Mouse (Mus musculus) cerebellum, adult 2 months (tissue): ENCODE results near the gene Hpd.

Source experiments
- CTCF ChIP-seq: fragments of 200-500 bp; IDR thresholded peaks from 2 replicates; pipeline ENCODE4 v1.5.1; 2011; ENCODE audit warnings: low read depth, mild to moderate bottlenecking, control low read depth, low read length, moderate library complexity, borderline replicate concordance; ENCODE audit not compliant: insufficient read depth
- POLR2A ChIP-seq: fragments of 200-500 bp; IDR thresholded peaks from 2 replicates; pipeline ENCODE4 v1.6.1; 2011; ENCODE audit warnings: low read length, control low read depth, borderline replicate concordance; ENCODE audit not compliant: insufficient read depth

DNA sequence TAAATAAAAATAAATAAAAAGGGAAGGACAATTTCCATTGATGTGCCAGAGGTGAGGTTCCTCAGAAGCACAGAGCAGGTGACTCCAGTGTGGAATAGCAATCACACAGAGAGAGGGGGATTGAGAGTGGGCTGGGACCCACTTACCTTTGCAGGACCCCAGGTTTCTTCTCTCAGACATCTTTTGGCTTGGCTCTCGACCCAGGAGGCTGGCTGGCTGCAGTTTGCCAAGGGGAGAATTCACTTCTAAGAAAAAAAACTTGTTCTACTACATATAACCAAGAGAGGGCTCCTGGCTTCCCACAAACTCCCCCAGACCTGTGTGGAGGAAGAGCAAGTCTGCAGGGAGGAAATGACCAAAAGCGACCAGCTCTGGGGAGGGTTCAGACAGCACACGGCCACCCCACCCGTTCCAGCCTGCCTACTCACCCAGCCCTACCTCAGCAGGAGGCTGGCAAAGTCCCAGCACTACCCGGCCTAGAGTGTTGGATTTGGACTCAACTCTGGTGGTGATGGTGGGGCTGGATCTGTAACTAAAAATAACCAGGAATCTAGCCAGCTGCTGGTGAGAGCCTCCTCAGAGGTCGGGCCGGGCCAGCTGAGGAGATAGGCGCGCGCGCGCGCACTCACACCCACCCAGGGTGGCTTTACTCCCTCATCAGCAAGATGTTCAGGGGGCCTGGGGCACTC is 48.2 kb downstream of the Hpd start:
- no peak for TF ChIP-seq CTCF
- no peak for TF ChIP-seq POLR2A
